Mouse (Mus musculus): ENCODE measurements around the gene Axdnd1. TPM values are rescaled to one million over a fixed set of nuclear protein-coding genes. Genes with fewer than 3 reads are reported as not detected.

Gene Axdnd1
- total RNA-seq, 2 experiments from 2014 or later: 0.41 to 0.86 TPM

Other genes with a start within 250 kb of the Axdnd1 start
- gene Fam163a, start 216.1 kb downstream of the Axdnd1 start, total RNA-seq (2021): 1 to 10 TPM; 8.1 to 8.9 TPM
- gene Tdrd5, start 117.5 kb downstream of the Axdnd1 start, total RNA-seq (2021): 1 to 10 TPM; 3.0 to 3.4 TPM
- under 1 TPM; 0.12 to 0.59 TPM for gene Nphs2, start 110.4 kb downstream of the Axdnd1 start, total RNA-seq (2021)
- gene Gm2000, start 55.1 kb downstream of the Axdnd1 start, total RNA-seq (2021): 100 to 1,000 TPM; 292 to 321 TPM
- gene Soat1, start 53.2 kb upstream of the Axdnd1 start, total RNA-seq (2021): 10 to 100 TPM; 32.3 to 47.6 TPM
- 10 to 100 TPM; 42.9 to 43.3 TPM for gene Gm10031, start 102.9 kb upstream of the Axdnd1 start, total RNA-seq (2021)
- 10 to 100 TPM; 53.8 to 69.7 TPM for gene Abl2, start 137.6 kb upstream of the Axdnd1 start, total RNA-seq (2021)

Data from left cerebral cortex, postnatal 36 days (tissue).